Mouse (Mus musculus) kidney, adult 18-20 months (tissue): ENCODE results near the gene Dysf.
"Not testable (repeated sequence)": the region's sequence is repeated elsewhere in the genome, so short reads cannot be mapped to it uniquely, and the experiment has no call there.

Experiments used
- DNase-seq: peaks from one replicate; pipeline ENCODE4 v3.0.0; 2021

Gene Dysf

GRCm38 (mm10) chr6:84008363-84009171 lies at the start of gene Dysf:
TSS of gene Dysf (plus strand) at chr6:84008590.
- DNase-seq, result peak; percentile 66

GRCm38 (mm10) chr6:83987642-83988041 lies 20.7 kb upstream of the Dysf start:
- DNase-seq, result no peak

GRCm38 (mm10) chr6:84002716-84003115 lies 5.7 kb upstream of the Dysf start:
- DNase-seq, result no peak

- no peak for DNase-seq
These were observed 4.1 kb upstream of the Dysf start for GRCm38 (mm10) chr6:84004295-84004694.

- DNase-seq, result no peak
These were observed 932 bp downstream of the Dysf start for GRCm38 (mm10) chr6:84009172-84009872.

- DNase-seq, result no peak
These were observed 1.5 kb downstream of the Dysf start for GRCm38 (mm10) chr6:84009915-84010302.

GRCm38 (mm10) chr6:84010303-84011225 lies 2.2 kb downstream of the Dysf start:
- DNase-seq, result peak; percentile 84

- peak; percentile 46 for DNase-seq
These were observed 6.7 kb downstream of the Dysf start for GRCm38 (mm10) chr6:84014961-84015683.

- DNase-seq, result no peak
These were observed 8.5 kb downstream of the Dysf start for GRCm38 (mm10) chr6:84016851-84017250.

- DNase-seq, result no peak
These were observed 9.0 kb downstream of the Dysf start for GRCm38 (mm10) chr6:84017392-84017791.

GRCm38 (mm10) chr6:84018906-84019550 lies 10.6 kb downstream of the Dysf start:
- peak; percentile 85 for DNase-seq

- DNase-seq, result no peak
These were observed 11.6 kb downstream of the Dysf start for GRCm38 (mm10) chr6:84020002-84020401.

GRCm38 (mm10) chr6:84021990-84022389 lies 13.6 kb downstream of the Dysf start:
- no peak for DNase-seq

GRCm38 (mm10) chr6:84025636-84026035 lies 17.2 kb downstream of the Dysf start:
- DNase-seq, result no peak

GRCm38 (mm10) chr6:84028791-84029190 lies 20.4 kb downstream of the Dysf start:
- no peak for DNase-seq

GRCm38 (mm10) chr6:84029775-84030174 lies 21.4 kb downstream of the Dysf start:
- no peak for DNase-seq

GRCm38 (mm10) chr6:84032516-84032915 lies 24.1 kb downstream of the Dysf start:
- not testable (repeated sequence) for DNase-seq

- no peak for DNase-seq
These were observed 35.0 kb downstream of the Dysf start for GRCm38 (mm10) chr6:84043251-84043940.

- no peak for DNase-seq
These were observed 36.3 kb downstream of the Dysf start for GRCm38 (mm10) chr6:84044679-84045078.

- peak; percentile 21 for DNase-seq
These were observed 40.5 kb downstream of the Dysf start for GRCm38 (mm10) chr6:84048856-84049255.

- DNase-seq, result no peak
These were observed 41.8 kb downstream of the Dysf start for GRCm38 (mm10) chr6:84050238-84050637.
